Mouse (Mus musculus) lung, adult 2 months (tissue): ENCODE measurements at regions not wholly inside any gene's neighbourhood (a gene's known extent, or its start where the extent isn't known, plus 50 kb on each side); places are given as distances from the start of the nearest gene placed in this dataset.

Source experiments
- DNase-seq: peaks from one replicate; pipeline ENCODE4 v3.0.0; 2022
- H3K4me1 ChIP-seq: fragments of 200-500 bp; 2 replicates; pipeline ENCODE4 v1.6.1; 2011; ENCODE audit warnings: low read length; ENCODE audit not compliant: control insufficient read depth, insufficient read depth
- H3K4me3 ChIP-seq: fragments of 200-500 bp; replicated peaks from 2 replicates; pipeline ENCODE3; 2011; ENCODE audit warnings: low read depth, mild to moderate bottlenecking, control low read depth, low read length; ENCODE audit errors: extremely low read depth
- CTCF ChIP-seq: fragments of 200-500 bp; IDR thresholded peaks from 2 replicates; pipeline ENCODE4 v1.5.1; 2011; ENCODE audit warnings: mild to moderate bottlenecking, low read length, control low read depth; ENCODE audit not compliant: insufficient read depth
- POLR2A ChIP-seq: fragments of 200-500 bp; IDR thresholded peaks from 2 replicates; pipeline ENCODE4 v1.6.1; 2011; ENCODE audit warnings: low read depth, mild to moderate bottlenecking, control low read depth, low read length, borderline replicate concordance; ENCODE audit errors: extremely low read depth
- WGBS: fragments of 180-500 bp; shearing (Covaris S2); methylation state at CpG from one replicate; pipeline ENCODE4 v1.1.7; 2018; 5-methylcytosine and 5-hydroxymethylcytosine counted together

GRCm38 (mm10) chr8:126081279-126081678 is 86.3 kb downstream of the Kcnk1 start:
- DNase-seq: no peak
- Histone ChIP-seq H3K4me3 (no peak overlapping the region), H3K4me1 (no peaks in the 10 kb centered on the region)
- TF ChIP-seq CTCF (0 out of 2 replicates have a peak, but pooled peaks have one; percentile 14), POLR2A (no peak)

- no peak for TF ChIP-seq CTCF
- no peak for TF ChIP-seq POLR2A
- H3K4me3 ChIP-seq: no peak overlapping the region
- 56% methylated on average over 1 of the region's 1 CpGs for WGBS
- no peaks in the 10 kb centered on the region for H3K4me1 ChIP-seq
- DNase-seq: no peak
These were observed 87.9 kb downstream of the Kcnk1 start for GRCm38 (mm10) chr8:126082827-126083226.

DNA sequence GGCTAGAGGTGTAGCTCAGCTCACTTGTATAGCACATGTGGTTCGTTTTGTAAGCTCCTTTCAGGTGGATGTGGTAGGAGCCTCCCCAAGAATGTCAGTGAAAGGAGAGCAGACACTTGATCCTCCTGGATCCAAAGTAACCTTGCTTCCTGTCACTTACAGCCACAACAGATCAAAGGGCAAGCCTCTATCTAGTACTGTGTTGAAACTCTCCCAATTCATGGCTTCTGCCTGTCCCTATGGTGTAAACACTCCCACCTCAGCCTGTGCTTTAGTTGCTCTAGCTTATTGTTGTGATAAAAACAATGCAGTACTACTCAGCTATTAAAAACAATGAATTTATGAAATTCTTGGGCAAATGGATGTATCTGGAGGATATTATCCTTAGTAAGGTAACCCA is 95.8 kb downstream of the Kcnk1 start:
- TF ChIP-seq POLR2A (no peak), CTCF (no peak)
- DNase-seq: no peak
- H3K4me3 ChIP-seq: no peak overlapping the region
- H3K4me1 ChIP-seq: no peaks in the 10 kb centered on the region
- 53% methylated on average over 1 of the region's 1 CpGs for WGBS

GRCm38 (mm10) chr8:126094005-126094404 is 99.0 kb downstream of the Kcnk1 start:
- TF ChIP-seq CTCF (no peak), POLR2A (no peak)
- DNase-seq: no peak
- WGBS: 63% methylated on average over 2 of the region's 2 CpGs
- Histone ChIP-seq H3K4me3 (no peak overlapping the region), H3K4me1 (no peaks in the 10 kb centered on the region)

DNA sequence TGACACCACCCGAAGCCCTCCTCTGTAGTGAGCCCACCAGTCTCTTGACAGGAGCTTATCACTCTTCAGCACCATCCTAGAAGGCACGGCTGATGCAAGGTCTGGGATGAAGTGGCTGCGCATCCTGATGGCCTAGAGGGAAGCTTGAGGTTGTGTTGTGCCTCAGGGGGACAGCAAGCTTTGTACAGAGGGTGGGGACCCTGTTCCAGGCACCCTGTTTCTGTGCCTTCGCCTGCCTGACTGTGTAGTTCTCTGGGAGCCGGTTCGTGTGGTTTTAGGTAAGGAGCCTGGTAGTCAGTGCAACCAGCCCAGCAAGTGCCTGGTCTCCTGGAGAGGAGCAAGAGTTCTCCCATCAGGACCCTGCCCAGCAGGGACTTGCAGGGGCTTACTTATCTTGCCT is 101.1 kb downstream of the Kcnk1 start:
- WGBS: 57% methylated on average over 6 of the region's 6 CpGs
- no peak for DNase-seq
- Histone ChIP-seq H3K4me1 (no peaks in the 10 kb centered on the region), H3K4me3 (no peak overlapping the region)
- TF ChIP-seq POLR2A (no peak), CTCF (no peak)

- Histone ChIP-seq H3K4me3 (no peak overlapping the region), H3K4me1 (no peaks in the 10 kb centered on the region)
- whole genome bisulfite sequencing: 59% methylated on average over 9 of the region's 9 CpGs
- no peak for DNase-seq
- TF ChIP-seq POLR2A (no peak), CTCF (no peak)
These were observed 101.7 kb downstream of the Kcnk1 start for GRCm38 (mm10) chr8:126096636-126097170.

GRCm38 (mm10) chr8:126098886-126099285 is 103.9 kb downstream of the Kcnk1 start:
- Histone ChIP-seq H3K4me1 (no peaks in the 10 kb centered on the region), H3K4me3 (no peak overlapping the region)
- TF ChIP-seq POLR2A: no peak
- no peak for TF ChIP-seq CTCF
- WGBS: 80% methylated on average over 6 of the region's 6 CpGs
- DNase-seq: no peak

- TF ChIP-seq POLR2A (no peak), CTCF (no peak)
- 48% methylated on average over 4 of the region's 4 CpGs for WGBS
- no peaks in the 10 kb centered on the region for H3K4me1 ChIP-seq
- DNase-seq: no peak
- no peak overlapping the region for H3K4me3 ChIP-seq
These were observed 104.9 kb downstream of the Kcnk1 start for GRCm38 (mm10) chr8:126099889-126100288.

GRCm38 (mm10) chr8:126105043-126105442 is 110.1 kb downstream of the Kcnk1 start:
- no peak overlapping the region for H3K4me3 ChIP-seq
- 67% methylated on average over 3 of the region's 3 CpGs for whole genome bisulfite sequencing
- no peaks in the 10 kb centered on the region for H3K4me1 ChIP-seq
- no peak for TF ChIP-seq CTCF
- no peak for TF ChIP-seq POLR2A
- DNase-seq: no peak

DNA sequence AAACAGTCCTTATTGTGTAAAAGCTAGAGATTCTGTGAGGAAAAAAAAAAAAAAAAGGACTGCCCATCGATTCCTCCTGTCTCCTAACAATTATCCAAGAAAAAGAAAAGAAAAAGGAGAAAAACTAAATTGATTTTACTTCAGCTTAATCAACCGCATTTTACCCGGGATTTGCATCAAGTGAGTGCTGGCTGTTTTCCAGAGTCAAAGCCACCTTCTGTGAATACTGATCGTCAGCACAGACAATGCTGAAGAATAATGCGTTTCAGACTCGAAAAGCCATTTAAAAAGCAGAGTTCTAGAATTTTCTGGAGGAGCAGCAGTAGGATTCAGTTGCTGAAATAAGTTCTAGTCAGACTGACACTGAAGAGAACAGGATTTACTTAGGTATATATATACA is 131.1 kb downstream of the Kcnk1 start:
- 74% methylated on average over 6 of the region's 6 CpGs for WGBS
- Histone ChIP-seq H3K4me1 (no peaks in the 10 kb centered on the region), H3K4me3 (no peak overlapping the region)
- TF ChIP-seq CTCF (no peak), POLR2A (no peak)
- no peak for DNase-seq
